Mouse (Mus musculus) embryonic facial prominence, embryonic 13.5 days (tissue): Measurements from ENCODE around the gene Scgb3a1. TPM values are rescaled to one million over a fixed set of nuclear protein-coding genes. Genes with fewer than 3 reads are reported as not detected.
A peak's percentile ranks its signal among the peaks of the same experiment; 100 is the strongest.

Experiments used
- ATAC-seq: fragments of 200-750 bp; cut with Nextera tagmentation; 2 replicates; pipeline ENCODE4 v1.8.0; 2017; ENCODE audit warnings: low read depth; ENCODE audit not compliant: insufficient number of reproducible peaks, insufficient read depth, low FRiP score, low TSS enrichment
- H3K27ac ChIP-seq: fragments of 300-500 bp; sonication (generic); 2 replicates; pipeline ENCODE4 v1.5.1; 2015; ENCODE audit warnings: moderate library complexity, mild to moderate bottlenecking, inconsistent platforms
- H3K27me3 ChIP-seq: fragments of 300-500 bp; sonication (generic); 2 replicates; pipeline ENCODE4 v1.6.1; 2015; ENCODE audit warnings: mild to moderate bottlenecking, inconsistent platforms
- H3K36me3 ChIP-seq: fragments of 300-500 bp; sonication (generic); 2 replicates; pipeline ENCODE4 v1.6.1; 2015; ENCODE audit warnings: mild to moderate bottlenecking, inconsistent platforms
- H3K4me1 ChIP-seq: fragments of 300-500 bp; sonication (generic); 2 replicates; pipeline ENCODE4 v1.6.1; 2015; ENCODE audit warnings: inconsistent platforms
- H3K4me2 ChIP-seq: fragments of 300-500 bp; sonication (generic); 2 replicates; pipeline ENCODE4 v1.6.1; 2015; ENCODE audit warnings: moderate library complexity, mild to moderate bottlenecking, inconsistent platforms
- H3K4me3 ChIP-seq: fragments of 300-500 bp; sonication (generic); 2 replicates; pipeline ENCODE4 v1.5.1; 2015; ENCODE audit warnings: mild to moderate bottlenecking, inconsistent platforms
- H3K9ac ChIP-seq: fragments of 300-500 bp; sonication (generic); 2 replicates; pipeline ENCODE4 v1.6.1; 2015; ENCODE audit warnings: mild to moderate bottlenecking, inconsistent platforms
- H3K9me3 ChIP-seq: fragments of 300-500 bp; sonication (generic); 2 replicates; pipeline ENCODE4 v1.6.1; 2016; ENCODE audit warnings: inconsistent platforms
- WGBS: fragments of 180-500 bp; shearing (Covaris S2); methylation state at CpG from one replicate; pipeline ENCODE4 v1.1.7; 2015; ENCODE audit warnings: mixed read lengths; 5-methylcytosine and 5-hydroxymethylcytosine counted together
- polyA plus RNA-seq: library from polyadenylated mRNA; unstranded; fragments of >200 nt; fragmentation: Nextera tagmentation; extraction: Ambion mirVana; gene quantifications from 2 replicates; pipeline ENCODE4 v1.2.1, GENCODE M21; 2015

Gene Scgb3a1
- polyA plus RNA-seq, result not detected in 2 replicates

- no peak for ATAC-seq
- Histone ChIP-seq H3K27me3 (no peaks in the 10 kb centered on the region), H3K9ac (no peak within 1 kb of the TSS), H3K4me1 (no peaks in the 10 kb centered on the region), H3K27ac (no peak within 1 kb of the TSS), H3K4me3 (no peak within 1 kb of the TSS), H3K4me2 (no peak within 1 kb of the TSS), H3K9me3 (no peaks in the 10 kb centered on the region), H3K36me3 (peaks cover 1% of the 10 kb centered on the region; the same call in 1 of the 2 replicates)
- WGBS, result 85% methylated on average over 5 of the region's 5 CpGs
Measured at GRCm38 (mm10) chr11:49663310-49663709, at the start of gene Scgb3a1. TSS of gene Scgb3a1 (plus strand) at chr11:49663610.

- Histone ChIP-seq H3K36me3 (no peaks in the 10 kb centered on the region), H3K9ac (no peak overlapping the region), H3K4me3 (no peak overlapping the region), H3K9me3 (no peaks in the 10 kb centered on the region), H3K4me1 (no peaks in the 10 kb centered on the region), H3K4me2 (no peak overlapping the region), H3K27ac (no peak overlapping the region), H3K27me3 (peaks cover 39% of the 10 kb centered on the region)
- ATAC-seq, result no peak
- 87% methylated on average over 10 of the region's 10 CpGs for WGBS
Measured at GRCm38 (mm10) chr11:49615856-49616725, 47.3 kb upstream of the Scgb3a1 start.

- Histone ChIP-seq H3K27ac (no peak overlapping the region), H3K4me1 (no peaks in the 10 kb centered on the region), H3K9me3 (no peaks in the 10 kb centered on the region), H3K27me3 (peaks cover 26% of the 10 kb centered on the region), H3K36me3 (no peaks in the 10 kb centered on the region), H3K9ac (no peak overlapping the region), H3K4me3 (no peak overlapping the region), H3K4me2 (no peak overlapping the region)
- WGBS, result 64% methylated on average over 8 of the region's 8 CpGs
- ATAC-seq, result no peak
Measured at GRCm38 (mm10) chr11:49618476-49618875, 44.9 kb upstream of the Scgb3a1 start.

GRCm38 (mm10) chr11:49621953-49622352 is 41.5 kb upstream of the Scgb3a1 start:
- 81% methylated on average over 5 of the region's 5 CpGs for WGBS
- no peaks in the 10 kb centered on the region for H3K4me1 ChIP-seq
- H3K9ac ChIP-seq, result no peak overlapping the region
- H3K27me3 ChIP-seq, result peaks cover 3% of the 10 kb centered on the region; the same call in 1 of the 2 replicates
- no peaks in the 10 kb centered on the region for H3K36me3 ChIP-seq
- H3K9me3 ChIP-seq, result no peaks in the 10 kb centered on the region
- no peak overlapping the region for H3K27ac ChIP-seq
- no peak overlapping the region for H3K4me3 ChIP-seq
- ATAC-seq, result no peak
- no peak overlapping the region for H3K4me2 ChIP-seq

- Histone ChIP-seq H3K9me3 (no peaks in the 10 kb centered on the region), H3K4me1 (no peaks in the 10 kb centered on the region), H3K4me2 (no peak overlapping the region), H3K36me3 (no peaks in the 10 kb centered on the region), H3K27ac (no peak overlapping the region), H3K9ac (no peak overlapping the region), H3K4me3 (no peak overlapping the region), H3K27me3 (peaks cover 3% of the 10 kb centered on the region; the same call in 1 of the 2 replicates)
- ATAC-seq, result no peak
- 83% methylated on average over 3 of the region's 3 CpGs for WGBS
Measured at GRCm38 (mm10) chr11:49624156-49624555, 39.3 kb upstream of the Scgb3a1 start.

GRCm38 (mm10) chr11:49625863-49626262 is 37.5 kb upstream of the Scgb3a1 start:
- Histone ChIP-seq H3K9me3 (no peaks in the 10 kb centered on the region), H3K4me1 (no peaks in the 10 kb centered on the region), H3K36me3 (no peaks in the 10 kb centered on the region), H3K9ac (no peak overlapping the region), H3K27me3 (peaks cover 3% of the 10 kb centered on the region), H3K4me3 (no peak overlapping the region), H3K4me2 (no peak overlapping the region), H3K27ac (no peak overlapping the region)
- WGBS, result 66% methylated on average over 15 of the region's 15 CpGs
- ATAC-seq, result no peak

GRCm38 (mm10) chr11:49626748-49627147 is 36.7 kb upstream of the Scgb3a1 start:
- Histone ChIP-seq H3K27me3 (peaks cover 7% of the 10 kb centered on the region), H3K9me3 (no peaks in the 10 kb centered on the region), H3K36me3 (no peaks in the 10 kb centered on the region), H3K9ac (no peak overlapping the region), H3K4me3 (no peak overlapping the region), H3K4me1 (no peaks in the 10 kb centered on the region), H3K27ac (no peak overlapping the region), H3K4me2 (no peak overlapping the region)
- no peak for ATAC-seq
- WGBS, result 54% methylated on average over 8 of the region's 8 CpGs

- Histone ChIP-seq H3K9ac (no peak overlapping the region), H3K4me1 (peaks cover 10% of the 10 kb centered on the region), H3K27ac (no peak overlapping the region), H3K4me2 (no peak overlapping the region), H3K9me3 (no peaks in the 10 kb centered on the region), H3K27me3 (peaks cover 48% of the 10 kb centered on the region), H3K36me3 (no peaks in the 10 kb centered on the region), H3K4me3 (no peak overlapping the region)
- 34% methylated on average over 3 of the region's 3 CpGs for WGBS
- ATAC-seq, result no peak
Measured at GRCm38 (mm10) chr11:49631154-49631553, 32.3 kb upstream of the Scgb3a1 start.

GRCm38 (mm10) chr11:49632256-49632655 is 31.2 kb upstream of the Scgb3a1 start:
- H3K9me3 ChIP-seq, result no peaks in the 10 kb centered on the region
- no peaks in the 10 kb centered on the region for H3K36me3 ChIP-seq
- no peak for ATAC-seq
- H3K4me1 ChIP-seq, result peaks cover 15% of the 10 kb centered on the region
- WGBS, result 54% methylated on average over 2 of the region's 2 CpGs
- H3K27ac ChIP-seq, result no peak overlapping the region
- no peak overlapping the region for H3K4me2 ChIP-seq
- H3K9ac ChIP-seq, result no peak overlapping the region
- no peak overlapping the region for H3K4me3 ChIP-seq
- peaks cover 59% of the 10 kb centered on the region for H3K27me3 ChIP-seq

GRCm38 (mm10) chr11:49634101-49634500 is 29.3 kb upstream of the Scgb3a1 start:
- no peaks in the 10 kb centered on the region for H3K36me3 ChIP-seq
- 4% methylated on average over 22 of the region's 22 CpGs for WGBS
- H3K9ac ChIP-seq, result no peak overlapping the region
- H3K4me1 ChIP-seq, result peaks cover 15% of the 10 kb centered on the region
- H3K4me3 ChIP-seq, result peak overlapping the region; percentile 18
- peak overlapping the region; percentile 46 for H3K4me2 ChIP-seq
- no peaks in the 10 kb centered on the region for H3K9me3 ChIP-seq
- ATAC-seq, result no peak
- H3K27me3 ChIP-seq, result peaks cover 72% of the 10 kb centered on the region
- H3K27ac ChIP-seq, result no peak overlapping the region

GRCm38 (mm10) chr11:49635671-49636070 is 27.7 kb upstream of the Scgb3a1 start:
- Histone ChIP-seq H3K27me3 (peaks cover 74% of the 10 kb centered on the region), H3K36me3 (no peaks in the 10 kb centered on the region), H3K9ac (no peak overlapping the region), H3K4me2 (no peak overlapping the region), H3K27ac (no peak overlapping the region), H3K9me3 (no peaks in the 10 kb centered on the region), H3K4me3 (no peak overlapping the region), H3K4me1 (peaks cover 15% of the 10 kb centered on the region)
- WGBS, result 65% methylated on average over 6 of the region's 6 CpGs
- ATAC-seq, result no peak

- peaks cover 73% of the 10 kb centered on the region for H3K27me3 ChIP-seq
- no peak for ATAC-seq
Measured at GRCm38 (mm10) chr11:49636449-49636848, 27.0 kb upstream of the Scgb3a1 start.

More at GRCm38 (mm10) chr11:49636449-49636848, 27.0 kb upstream of the Scgb3a1 start:
- no peaks in the 10 kb centered on the region for H3K36me3 ChIP-seq
- H3K4me3 ChIP-seq, result no peak overlapping the region
- no peaks in the 10 kb centered on the region for H3K9me3 ChIP-seq
- H3K4me2 ChIP-seq, result peak overlapping the region; percentile 28; the same call in 1 of the 2 replicates
- peaks cover 15% of the 10 kb centered on the region for H3K4me1 ChIP-seq
- H3K27ac ChIP-seq, result no peak overlapping the region
- H3K9ac ChIP-seq, result no peak overlapping the region
- WGBS, result 3% methylated on average over 11 of the region's 11 CpGs
